Mouse (Mus musculus): Measurements from ENCODE around the gene Arfgef3. TPM values are rescaled to one million over a fixed set of nuclear protein-coding genes. Genes with fewer than 3 reads are reported as not detected.

Gene Arfgef3
- total and polyA plus RNA-seq, 3 experiments, result not detected

- DNase-seq (ENCODE audit: low read depth, low spot score), result no peak
- Histone ChIP-seq H3K36me3 (ENCODE audit: control insufficient read depth in 1 of 2, insufficient read depth in 2 of 2, low read length in 2 of 2) (no peaks in the 10 kb centered on the region), H3K27ac (ENCODE audit: control insufficient read depth, low read depth, low read length) (no peak overlapping the region), H3K79me2 (ENCODE audit: control insufficient read depth, insufficient read depth, low read length, poor library complexity) (no peaks in the 10 kb centered on the region), H3K4me3 (ENCODE audit: control insufficient read depth in 1 of 2, insufficient read depth in 1 of 2, low read depth in 2 of 2, low read length in 2 of 2) (no peak overlapping the region), H3K27me3 (ENCODE audit: control insufficient read depth in 1 of 2, insufficient read depth in 2 of 2, low read length in 2 of 2) (no peaks in the 10 kb centered on the region), H3K4me1 (ENCODE audit: control insufficient read depth in 1 of 2, insufficient read depth in 2 of 2, low read length in 2 of 2) (no peaks in the 10 kb centered on the region), H3K9ac (ENCODE audit: control insufficient read depth, low read depth, low read length, poor library complexity, severe bottlenecking) (no peak overlapping the region), H3K9me3 (replicated peaks; ENCODE audit: insufficient read depth, low read length) (no peaks in the 10 kb centered on the region)
- TF ChIP-seq TBP (IDR thresholded peaks at IDR 0.05; ENCODE audit: low read depth, low read length), result no peak
- no peak for TF ChIP-seq ELF1 (IDR thresholded peaks at IDR 0.05; ENCODE audit: low read depth, low read length)
- no peak for TF ChIP-seq MEF2A (IDR thresholded peaks at IDR 0.05; ENCODE audit: extremely low read depth, insufficient replicate concordance, low read depth, low read length, poor library complexity, severe bottlenecking)
- no peak for TF ChIP-seq NELFE (IDR thresholded peaks at IDR 0.05; ENCODE audit: low read depth, low read length)
- TF ChIP-seq CTCF (IDR thresholded peaks at IDR 0.05 in 2 of 3, conservative IDR thresholded peaks at IDR 0.05 in 1 of 3; ENCODE audit: control insufficient read depth in 1 of 3, insufficient read depth in 1 of 3, low read depth in 2 of 3, low read length in 3 of 3, poor library complexity in 1 of 3, severe bottlenecking in 1 of 3), result no peak
- TF ChIP-seq CHD2 (IDR thresholded peaks at IDR 0.05; ENCODE audit: low read length), result no peak
- no peak for TF ChIP-seq UBTF (IDR thresholded peaks at IDR 0.05; ENCODE audit: borderline replicate concordance, insufficient read depth, low read depth, low read length)
- no peak for TF ChIP-seq E2F4 (IDR thresholded peaks at IDR 0.05; ENCODE audit: borderline replicate concordance, low read depth, low read length)
- no peak for TF ChIP-seq MXI1 (IDR thresholded peaks at IDR 0.05; ENCODE audit: low read depth, low read length)
Observed at GRCm38 (mm10) chr10:18643506-18643905, 100.2 kb downstream of the Arfgef3 start.

DNA sequence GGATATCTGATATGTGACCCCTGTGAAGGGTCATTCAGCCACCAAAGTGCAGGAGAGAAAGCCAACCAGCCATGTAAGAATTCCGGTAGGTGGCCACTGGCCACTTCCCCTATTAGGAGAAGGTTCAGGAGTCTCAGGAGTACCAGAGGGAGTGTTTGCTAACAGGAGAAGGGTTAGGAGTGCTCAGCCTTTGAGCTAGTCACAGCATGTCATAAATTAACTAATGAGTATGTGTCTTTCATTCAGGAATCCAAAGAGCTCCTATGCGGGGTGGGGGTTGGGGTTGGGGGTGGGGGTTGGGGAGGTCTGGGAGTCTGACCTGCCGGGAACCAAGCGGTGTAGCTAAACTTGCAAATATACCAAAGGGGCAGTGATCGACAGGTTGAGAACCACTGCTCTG is 100.9 kb downstream of the Arfgef3 start:
- Histone ChIP-seq H3K27me3 (ENCODE audit: control insufficient read depth in 1 of 2, insufficient read depth in 2 of 2, low read length in 2 of 2) (0 out of 4 replicates have a peak, but pooled peaks cover 0 to 1% of the 10 kb centered on the region in 2 experiments), H3K79me2 (ENCODE audit: control insufficient read depth, insufficient read depth, low read length, poor library complexity) (no peaks in the 10 kb centered on the region), H3K36me3 (ENCODE audit: control insufficient read depth in 1 of 2, insufficient read depth in 2 of 2, low read length in 2 of 2) (no peaks in the 10 kb centered on the region), H3K4me3 (ENCODE audit: control insufficient read depth in 1 of 2, insufficient read depth in 1 of 2, low read depth in 2 of 2, low read length in 2 of 2) (no peak overlapping the region), H3K27ac (ENCODE audit: control insufficient read depth, low read depth, low read length) (no peak overlapping the region), H3K4me1 (ENCODE audit: control insufficient read depth in 1 of 2, insufficient read depth in 2 of 2, low read length in 2 of 2) (no peaks in the 10 kb centered on the region), H3K9ac (ENCODE audit: control insufficient read depth, low read depth, low read length, poor library complexity, severe bottlenecking) (no peak overlapping the region), H3K9me3 (replicated peaks; ENCODE audit: insufficient read depth, low read length) (no peaks in the 10 kb centered on the region)
- DNase-seq (ENCODE audit: low read depth, low spot score), result no peak
- TF ChIP-seq MYB (IDR thresholded peaks at IDR 0.05; ENCODE audit: low read depth, low read length), result no peak
- no peak for TF ChIP-seq USF2 (IDR thresholded peaks at IDR 0.05; ENCODE audit: borderline replicate concordance in 1 of 2, insufficient read depth in 1 of 2, low read depth in 1 of 2, low read length in 2 of 2)
- no peak for TF ChIP-seq MAFK (IDR thresholded peaks at IDR 0.05; ENCODE audit: borderline replicate concordance, low read depth, low read length)
- no peak for TF ChIP-seq CTCF (IDR thresholded peaks at IDR 0.05 in 2 of 3, conservative IDR thresholded peaks at IDR 0.05 in 1 of 3; ENCODE audit: control insufficient read depth in 1 of 3, insufficient read depth in 1 of 3, low read depth in 2 of 3, low read length in 3 of 3, poor library complexity in 1 of 3, severe bottlenecking in 1 of 3)
- no peak for TF ChIP-seq MYC (IDR thresholded peaks at IDR 0.05; ENCODE audit: low read depth, low read length)
- TF ChIP-seq GATA1 (IDR thresholded peaks at IDR 0.05; ENCODE audit: low read depth, low read length), result no peak
- no peak for TF ChIP-seq RAD21 (IDR thresholded peaks at IDR 0.05; ENCODE audit: low read depth, low read length)

All from MEL (cell line).